Mouse (Mus musculus) heart, postnatal 0 days (tissue): ENCODE results near the gene Grm1. TPM values are rescaled to one million over a fixed set of nuclear protein-coding genes. Genes with fewer than 3 reads are reported as not detected.

ENCODE experiments used
- ATAC-seq: fragments of 200-750 bp; cut with Nextera tagmentation; 2 replicates; pipeline ENCODE4 v1.8.0; 2017; ENCODE audit warnings: low read depth, moderate number of reproducible peaks, moderate library complexity; ENCODE audit not compliant: insufficient read depth
- DNase-seq: peaks from one replicate; pipeline ENCODE4 v3.0.0-alpha.2; 2016; ENCODE audit warnings: low spot score
- H3K27ac ChIP-seq: fragments of 300-500 bp; sonication (generic); 2 replicates; pipeline ENCODE4 v1.5.1; 2014; ENCODE audit warnings: low read depth, mild to moderate bottlenecking
- H3K27me3 ChIP-seq: fragments of 300-500 bp; sonication (generic); 2 replicates; pipeline ENCODE4 v1.6.1; 2014; ENCODE audit warnings: low read length, mixed read lengths; ENCODE audit not compliant: control insufficient read depth, insufficient read depth
- H3K36me3 ChIP-seq: fragments of 300-500 bp; sonication (generic); replicated peaks from 2 replicates; pipeline ENCODE4 v1.6.1; 2014; ENCODE audit warnings: low read length, mixed read lengths; ENCODE audit not compliant: control insufficient read depth, insufficient read depth
- H3K4me1 ChIP-seq: fragments of 300-500 bp; sonication (generic); 2 replicates; pipeline ENCODE4 v1.6.1; 2014; ENCODE audit warnings: antibody characterized with exemption; ENCODE audit not compliant: control insufficient read depth, insufficient read depth
- H3K4me2 ChIP-seq: fragments of 300-500 bp; sonication (generic); 2 replicates; pipeline ENCODE4 v1.6.1; 2014; ENCODE audit warnings: low read depth, mild to moderate bottlenecking, low read length, moderate library complexity
- H3K4me3 ChIP-seq: fragments of 300-500 bp; sonication (generic); 2 replicates; pipeline ENCODE4 v1.5.1; 2014; ENCODE audit warnings: low read depth, low read length
- H3K9ac ChIP-seq: fragments of 300-500 bp; sonication (generic); replicated peaks from 2 replicates; pipeline ENCODE4 v1.6.1; 2014; ENCODE audit warnings: low read depth, low read length, mixed read lengths
- H3K9me3 ChIP-seq: fragments of 300-500 bp; sonication (generic); replicated peaks from 2 replicates; pipeline ENCODE4 v1.6.1; 2016; ENCODE audit warnings: low read length; ENCODE audit not compliant: control insufficient read depth
- CTCF ChIP-seq: IDR thresholded peaks from 2 replicates; pipeline ENCODE4 v1.5.1; 2016; ENCODE audit warnings: antibody characterized with exemption, control low read depth, low read depth
- EP300 ChIP-seq: IDR thresholded peaks from 2 replicates; pipeline ENCODE4 v1.6.1; 2016; ENCODE audit warnings: antibody characterized with exemption, low read depth
- WGBS: fragments of 180-500 bp; shearing (Covaris S2); extraction: QIAGEN DNeasy Blood & Tissue Kit; methylation state at CpG from one replicate; pipeline ENCODE4 v1.1.7; 2014; 5-methylcytosine and 5-hydroxymethylcytosine counted together
- polyA plus RNA-seq: library from polyadenylated mRNA; unstranded; fragments of >200 nt; fragmentation: Nextera tagmentation; extraction: Ambion mirVana; gene quantifications from 2 replicates; pipeline ENCODE4 v1.2.1, GENCODE M21; 2015
- total RNA-seq: library from RNA; depleted of rRNA; stranded (reverse); fragments of >200 nt; gene quantifications from 2 replicates; pipeline ENCODE4 v1.2.3, GENCODE M21; 2014; ENCODE audit warnings: low replicate concordance

The Grm1 gene
- total and polyA plus RNA-seq, 2 experiments from 2014 or later = 0.07 TPM; not detected in 1

- no peaks in the 10 kb centered on the region for H3K36me3 ChIP-seq
- no peak overlapping the region for H3K4me3 ChIP-seq
- ATAC-seq = no peak
- H3K27ac ChIP-seq = no peak overlapping the region
- no peak overlapping the region for H3K4me2 ChIP-seq
- WGBS = 55% methylated on average over 2 of the region's 2 CpGs
- TF ChIP-seq CTCF (no peak), EP300 (no peak)
- H3K9me3 ChIP-seq = no peaks in the 10 kb centered on the region
- no peaks in the 10 kb centered on the region for H3K27me3 ChIP-seq
- DNase-seq = no peak
- H3K9ac ChIP-seq = no peak overlapping the region
- no peaks in the 10 kb centered on the region for H3K4me1 ChIP-seq
These were observed 321.4 kb downstream of the Grm1 start for GRCm38 (mm10) chr10:10760801-10761200.

GRCm38 (mm10) chr10:10751033-10751432 is 331.1 kb downstream of the Grm1 start:
- 92% methylated on average over 1 of the region's 1 CpGs for WGBS
- no peaks in the 10 kb centered on the region for H3K4me1 ChIP-seq
- no peak overlapping the region for H3K4me2 ChIP-seq
- H3K4me3 ChIP-seq = no peak overlapping the region
- no peak for DNase-seq
- H3K9me3 ChIP-seq = no peaks in the 10 kb centered on the region
- no peaks in the 10 kb centered on the region for H3K36me3 ChIP-seq
- ATAC-seq = no peak
- H3K27ac ChIP-seq = no peak overlapping the region
- H3K9ac ChIP-seq = no peak overlapping the region
- H3K27me3 ChIP-seq = no peaks in the 10 kb centered on the region
- no peak for TF ChIP-seq CTCF
- TF ChIP-seq EP300 = no peak

- TF ChIP-seq EP300 (no peak), CTCF (no peak)
- no peak overlapping the region for H3K9ac ChIP-seq
- H3K4me1 ChIP-seq = no peaks in the 10 kb centered on the region
- no peaks in the 10 kb centered on the region for H3K27me3 ChIP-seq
- no peak for DNase-seq
- ATAC-seq = no peak
- H3K9me3 ChIP-seq = no peaks in the 10 kb centered on the region
- WGBS = 36% methylated on average over 1 of the region's 1 CpGs
- H3K4me2 ChIP-seq = no peak overlapping the region
- H3K27ac ChIP-seq = no peak overlapping the region
- no peaks in the 10 kb centered on the region for H3K36me3 ChIP-seq
- no peak overlapping the region for H3K4me3 ChIP-seq
These were observed 338.1 kb downstream of the Grm1 start for GRCm38 (mm10) chr10:10744097-10744496.

GRCm38 (mm10) chr10:10742172-10742571 is 340.0 kb downstream of the Grm1 start:
- Histone ChIP-seq H3K9ac (no peak overlapping the region), H3K27me3 (no peaks in the 10 kb centered on the region), H3K9me3 (no peaks in the 10 kb centered on the region), H3K4me3 (no peak overlapping the region), H3K4me1 (peaks cover 5% of the 10 kb centered on the region; the same call in 1 of the 2 replicates), H3K4me2 (no peak overlapping the region), H3K36me3 (no peaks in the 10 kb centered on the region), H3K27ac (no peak overlapping the region)
- 80% methylated on average over 2 of the region's 2 CpGs for WGBS
- DNase-seq (no peak), ATAC-seq (no peak)
- TF ChIP-seq EP300 = no peak
- no peak for TF ChIP-seq CTCF

GRCm38 (mm10) chr10:10741314-10741713 is 340.8 kb downstream of the Grm1 start:
- no peak for DNase-seq
- no peaks in the 10 kb centered on the region for H3K36me3 ChIP-seq
- WGBS = 89% methylated on average over 5 of the region's 5 CpGs
- no peaks in the 10 kb centered on the region for H3K9me3 ChIP-seq
- H3K27me3 ChIP-seq = no peaks in the 10 kb centered on the region
- no peak for TF ChIP-seq CTCF
- no peak for TF ChIP-seq EP300
- H3K27ac ChIP-seq = no peak overlapping the region
- no peak overlapping the region for H3K4me2 ChIP-seq
- no peak overlapping the region for H3K9ac ChIP-seq
- H3K4me3 ChIP-seq = no peak overlapping the region
- H3K4me1 ChIP-seq = peaks cover 10% of the 10 kb centered on the region; the same call in 1 of the 2 replicates
- ATAC-seq = no peak

GRCm38 (mm10) chr10:10740729-10741128 is 341.4 kb downstream of the Grm1 start:
- H3K27ac ChIP-seq = no peak overlapping the region
- H3K4me3 ChIP-seq = no peak overlapping the region
- 56% methylated on average over 3 of the region's 3 CpGs for WGBS
- H3K27me3 ChIP-seq = no peaks in the 10 kb centered on the region
- no peak overlapping the region for H3K4me2 ChIP-seq
- H3K9ac ChIP-seq = no peak overlapping the region
- no peaks in the 10 kb centered on the region for H3K9me3 ChIP-seq
- no peaks in the 10 kb centered on the region for H3K36me3 ChIP-seq
- DNase-seq (no peak), ATAC-seq (no peak)
- TF ChIP-seq CTCF (no peak), EP300 (no peak)
- peaks cover 10% of the 10 kb centered on the region; the same call in 1 of the 2 replicates for H3K4me1 ChIP-seq
